Mouse (Mus musculus) left cerebral cortex, postnatal 10 days (tissue): ENCODE measurements around the gene Lonp2. TPM values are rescaled to one million over a fixed set of nuclear protein-coding genes. Genes with fewer than 3 reads are reported as not detected.

Experiments
- DNase-seq, 2 experiments: peaks; one replicate each; pipeline ENCODE4 v3.0.0; 2021 to 2022; ENCODE audit warnings: low spot score in 2 of 2, mixed read lengths in 1 of 2; ENCODE audit errors: extremely low spot score in 1 of 2
- intact Hi-C: fragments of 180-260 bp; cut with DNase I; formaldehyde crosslinking; loops from one replicate; pipeline ENCODE4 v1.15.1; 2025
- total RNA-seq, 2 experiments: library from RNA; stranded (reverse); gene quantifications; 2 replicates each; pipeline ENCODE4 v1.2.3; 2021

Lonp2 gene
- total RNA-seq, 2 experiments from 2014 or later: 51.5 to 51.9 TPM

DNA sequence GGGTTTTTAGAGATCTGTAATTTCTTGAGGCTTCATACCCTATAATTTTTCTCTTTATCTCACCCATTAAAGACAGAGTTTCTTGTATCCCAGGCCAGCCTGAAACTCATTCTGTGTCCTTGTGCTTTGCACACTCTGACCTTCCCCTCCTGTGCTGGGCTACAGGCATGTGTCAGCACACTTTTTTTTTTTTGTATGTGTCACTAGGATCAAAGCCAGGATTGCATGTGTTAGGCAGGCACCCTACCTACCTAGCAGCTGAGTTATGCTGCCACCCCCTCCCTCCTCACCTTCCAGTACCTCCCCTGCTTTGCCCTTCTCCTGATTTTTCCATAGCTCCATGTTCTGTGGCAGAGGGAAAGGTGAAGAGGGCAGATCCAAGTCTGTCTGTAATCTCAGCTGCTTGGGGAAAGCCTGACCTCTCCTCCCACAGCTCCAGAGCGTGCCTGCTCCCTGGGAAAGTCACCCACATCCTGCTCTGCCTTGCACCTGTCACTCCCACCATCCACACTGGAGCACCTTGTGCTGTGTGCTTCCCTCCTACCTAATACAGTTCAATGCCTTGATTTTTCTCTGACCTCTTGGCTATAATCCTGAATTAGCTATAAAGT is 75.1 kb downstream of the Lonp2 start:
- intact Hi-C loops: no loop called here
- no peak for DNase-seq

DNA sequence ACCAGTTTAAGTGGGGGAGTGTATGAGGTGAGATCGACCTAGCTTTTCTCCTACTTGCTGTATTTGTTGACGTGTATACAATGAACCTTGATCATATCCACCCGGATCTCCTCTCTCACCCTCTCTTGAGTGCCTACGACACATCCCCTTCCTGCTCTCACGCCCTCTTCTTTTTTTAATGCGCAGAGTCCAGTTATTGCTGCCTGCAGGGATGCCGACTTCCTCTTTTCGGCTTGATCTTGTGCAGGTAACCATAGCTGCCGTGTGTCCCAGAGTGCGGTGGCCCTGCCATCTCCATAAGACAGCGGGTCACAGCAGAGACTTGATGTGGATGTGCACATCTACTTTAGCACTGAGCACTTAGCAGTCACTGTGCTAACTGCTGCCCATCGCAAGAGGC is 75.6 kb downstream of the Lonp2 start:
- DNase-seq: no peak
- intact Hi-C loops: no loop called here

DNA sequence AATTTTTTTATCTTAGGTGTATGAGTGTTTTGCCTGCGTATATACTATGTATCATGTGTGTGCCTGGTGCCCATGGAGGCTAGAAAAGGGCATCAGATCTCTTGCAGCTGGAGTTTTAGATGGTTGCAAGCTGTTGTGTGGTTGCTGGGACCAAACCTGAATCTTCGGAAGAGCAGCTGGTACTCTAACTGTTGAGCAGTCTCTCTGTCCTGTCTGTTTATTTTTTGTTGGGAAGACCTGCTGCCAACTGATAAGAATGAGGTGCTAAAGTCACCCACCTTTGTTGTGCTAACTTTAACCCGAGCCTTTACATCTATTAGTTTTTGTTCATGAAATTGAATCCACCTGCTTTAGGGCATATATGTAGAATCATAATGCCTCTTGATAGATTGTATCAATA is 78.6 kb downstream of the Lonp2 start:
- DNase-seq: no peak
- intact Hi-C loops: no loop called here

DNA sequence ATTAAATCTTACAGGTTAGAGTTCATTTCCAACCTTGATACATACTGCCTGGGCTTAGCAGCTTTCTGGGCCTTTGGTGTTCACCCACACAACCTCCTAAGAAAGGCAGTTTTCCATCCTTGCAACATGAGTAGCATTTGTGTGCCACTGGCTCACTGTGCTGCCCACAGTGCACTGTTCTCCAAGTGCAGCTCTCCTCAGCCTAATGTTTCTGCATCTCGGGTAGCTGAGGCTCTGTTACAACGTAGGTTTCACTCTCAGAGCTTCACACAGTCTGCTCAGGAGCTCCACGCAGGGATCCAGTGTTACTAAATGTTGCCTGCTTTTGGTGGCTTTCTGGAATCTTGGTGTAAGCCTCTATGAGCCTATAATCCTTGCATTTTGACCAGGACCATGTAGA is 81.5 kb downstream of the Lonp2 start:
- no peak for DNase-seq
- intact Hi-C loops: no loop called here

DNA sequence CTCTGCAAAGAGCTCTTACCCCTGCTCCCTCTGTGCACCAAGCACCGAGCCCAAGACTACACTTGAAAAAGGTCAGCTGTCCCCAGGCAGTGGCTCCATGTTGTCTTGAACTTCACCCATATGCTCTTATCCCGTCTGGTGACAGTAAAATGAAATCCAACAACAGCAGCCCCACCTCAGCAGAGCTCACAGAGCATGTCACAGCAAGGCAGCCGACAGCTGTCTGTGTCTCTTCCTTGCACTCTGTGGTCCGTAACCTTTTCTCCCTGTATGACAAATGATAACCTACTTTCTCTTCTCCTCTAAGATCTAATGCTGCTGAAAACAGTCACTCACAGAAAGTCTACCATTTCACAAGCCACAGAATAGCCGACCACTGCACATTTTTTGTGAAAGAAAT is 82.9 kb downstream of the Lonp2 start:
- intact Hi-C loops: no loop called here
- no peak for DNase-seq

DNA sequence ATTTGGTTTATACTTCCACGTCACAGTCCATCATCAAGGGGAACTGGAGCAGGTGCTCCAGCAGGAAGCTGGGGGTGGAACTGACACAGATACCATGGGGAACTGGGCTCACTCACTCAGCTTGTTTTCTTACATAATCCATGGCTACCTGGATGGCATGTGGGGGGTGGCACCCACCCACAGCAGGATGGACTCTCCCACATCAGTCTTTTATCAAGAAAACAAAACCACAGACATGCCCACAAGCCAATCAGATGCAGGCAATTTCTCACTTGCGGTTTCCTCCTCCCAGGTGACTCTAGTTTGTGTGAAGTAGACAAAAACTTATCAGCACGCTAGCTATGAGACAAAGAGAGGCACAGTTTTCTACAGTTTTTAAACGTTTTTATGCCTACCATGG is 84.0 kb downstream of the Lonp2 start:
- DNase-seq: no peak
- intact Hi-C loops: no loop called here

DNA sequence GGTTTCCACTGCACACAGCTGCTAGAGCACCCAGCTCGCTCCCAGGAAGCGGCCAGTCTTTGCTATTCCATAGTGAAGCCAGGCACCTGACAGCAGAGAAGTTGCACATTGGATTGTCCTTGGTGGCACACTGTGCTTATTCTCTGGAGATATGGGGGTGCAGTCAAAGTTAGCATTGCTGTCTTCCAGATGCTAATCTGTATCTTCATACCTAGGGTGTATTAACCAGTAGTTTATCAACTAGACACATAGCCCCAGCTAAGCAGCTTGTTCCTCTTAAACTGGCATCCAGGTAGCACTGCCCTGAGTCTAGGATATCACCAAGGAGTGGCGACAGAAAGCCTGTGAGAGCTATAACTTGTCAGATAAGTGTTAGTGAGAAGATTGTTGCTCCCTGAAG is 88.8 kb downstream of the Lonp2 start:
- no peak for DNase-seq
- intact Hi-C loops: no loop called here

DNA sequence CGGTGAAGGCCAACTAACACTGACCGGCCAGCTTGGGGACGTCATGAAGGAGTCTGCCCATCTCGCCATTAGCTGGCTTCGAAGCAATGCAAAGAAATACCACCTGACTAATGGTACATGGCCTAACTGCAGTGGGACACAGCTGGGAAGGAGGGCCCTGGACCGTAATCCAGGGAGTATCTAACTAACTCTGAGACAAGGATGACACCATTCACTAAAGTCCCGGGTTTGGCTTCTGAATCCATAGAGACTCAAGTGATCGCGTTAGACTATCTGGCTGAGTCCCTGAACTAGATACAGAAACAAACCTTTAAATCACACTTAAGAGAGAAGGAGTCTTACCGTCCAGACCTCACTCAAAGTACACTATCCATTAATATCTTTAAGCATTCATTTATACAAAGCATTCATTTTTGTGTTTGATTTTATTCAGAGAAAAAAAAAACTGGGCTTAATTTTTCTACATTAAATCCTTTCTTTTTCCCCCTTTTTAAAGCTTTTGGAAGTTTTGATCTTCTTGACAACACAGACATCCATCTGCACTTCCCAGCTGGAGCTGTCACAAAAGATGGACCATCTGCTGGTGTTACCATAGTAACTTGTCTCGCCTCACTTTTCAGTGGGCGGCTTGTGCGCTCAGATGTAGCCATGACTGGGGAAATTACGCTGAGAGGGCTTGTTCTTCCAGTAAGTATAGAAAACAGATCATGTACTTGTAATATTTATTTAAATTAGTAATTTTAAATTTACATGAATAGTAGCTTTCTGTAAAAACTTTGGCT is 89.8 kb downstream of the Lonp2 start:
- peak; percentile 49 to 82 for DNase-seq
- intact Hi-C loops: no loop called here

DNA sequence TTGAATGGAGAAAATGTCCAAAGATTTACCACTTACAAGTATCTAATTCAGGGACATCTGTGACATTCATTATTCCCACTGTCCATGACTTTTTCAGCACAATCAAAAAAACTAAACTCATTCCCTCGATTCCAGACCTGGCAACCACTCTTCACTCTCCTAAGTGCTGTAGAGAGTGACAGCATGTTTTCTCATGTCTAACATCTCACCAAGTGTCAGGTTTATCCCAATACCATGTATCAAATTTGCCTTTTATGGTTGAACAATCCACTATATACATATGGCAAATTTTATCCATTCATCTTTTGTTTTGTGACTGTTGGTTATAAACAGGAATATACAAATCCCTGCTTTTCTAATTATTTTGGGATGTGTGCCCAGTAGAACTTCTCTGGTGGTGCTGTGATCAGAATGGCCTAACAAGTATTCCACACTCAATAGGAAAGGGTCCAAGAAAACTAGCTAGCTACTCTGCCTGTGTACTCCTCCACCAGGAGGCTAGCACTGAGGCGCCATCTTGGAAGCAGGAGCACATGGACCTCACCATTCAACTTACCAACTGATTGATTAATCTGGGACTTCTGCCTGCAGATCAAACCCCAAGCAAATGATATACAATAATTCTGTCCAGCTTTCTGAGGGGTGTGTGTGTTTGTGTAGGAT is 94.6 kb downstream of the Lonp2 start:
- intact Hi-C loops: no loop called here
- DNase-seq: no peak

DNA sequence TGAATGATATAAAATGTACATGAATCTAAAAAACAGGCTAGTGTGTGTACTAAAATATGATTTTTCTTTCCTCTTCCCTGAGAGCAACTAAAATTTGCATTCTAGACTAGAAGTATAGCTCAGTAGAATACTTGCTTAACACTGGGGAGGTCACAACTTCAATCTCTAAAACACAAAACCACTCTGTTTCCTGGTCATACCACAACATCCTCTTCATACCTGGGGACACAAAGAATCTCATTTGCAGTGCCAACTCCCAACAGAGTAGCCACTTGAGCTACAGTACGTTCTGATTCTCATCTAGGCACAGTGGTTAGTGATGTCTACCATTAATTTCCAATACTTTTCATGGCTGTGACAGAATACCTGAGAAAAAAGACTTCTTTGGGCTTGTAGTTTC is 95.5 kb downstream of the Lonp2 start:
- intact Hi-C loops: no loop called here
- no peak for DNase-seq

DNA sequence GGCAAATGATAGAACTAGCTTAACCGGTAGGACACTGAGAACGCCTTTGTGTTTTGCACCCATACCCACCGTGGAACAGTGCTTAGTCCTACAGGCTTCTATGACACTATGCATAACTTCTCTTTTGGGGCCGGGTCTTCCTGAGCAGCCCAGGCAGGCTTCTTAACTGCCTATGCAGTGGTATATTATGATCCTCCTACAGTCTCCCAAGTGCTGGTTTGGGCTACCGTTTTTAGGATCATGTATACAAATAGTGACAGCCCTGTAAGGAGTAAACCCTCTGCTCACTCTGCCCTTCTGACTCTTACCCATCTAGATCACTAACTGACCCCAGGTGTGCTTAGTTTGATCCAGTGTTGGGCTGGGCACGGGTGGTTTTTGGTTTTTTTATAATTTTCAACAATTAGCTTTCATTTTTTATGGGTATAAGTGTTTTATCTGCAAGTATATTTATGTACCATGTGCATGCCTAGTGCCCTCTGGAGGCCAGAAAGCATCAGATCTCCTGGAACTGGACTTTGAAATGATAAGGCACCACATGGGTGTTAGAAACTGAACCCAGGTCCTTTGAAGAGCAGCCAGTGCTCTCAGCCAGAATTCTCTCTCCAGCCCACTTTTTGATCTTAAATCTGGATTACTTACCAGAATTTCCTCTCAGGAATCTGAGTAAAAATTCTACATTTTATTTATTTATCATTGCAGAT is 97.1 kb downstream of the Lonp2 start:
- no peak for DNase-seq
- intact Hi-C loops: no loop called here

DNA sequence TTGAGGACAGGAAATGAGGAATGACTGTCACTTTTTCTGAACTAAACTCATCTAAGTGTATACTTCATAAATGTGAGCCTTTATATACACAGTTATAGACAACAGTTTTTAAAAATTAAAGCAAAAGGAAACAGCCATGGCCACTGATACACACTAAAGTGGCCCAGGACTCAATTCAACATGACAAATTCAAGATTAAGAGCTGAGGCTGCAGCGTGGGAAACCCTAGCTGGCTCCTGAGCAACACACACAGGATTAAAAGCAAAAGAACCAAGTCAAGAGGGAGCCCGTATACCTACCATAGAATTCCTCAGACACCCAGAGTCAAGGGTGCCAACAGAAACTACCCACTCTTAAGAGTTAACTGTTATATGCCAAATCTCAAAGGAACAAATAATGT is 97.6 kb downstream of the Lonp2 start:
- DNase-seq: no peak

DNA sequence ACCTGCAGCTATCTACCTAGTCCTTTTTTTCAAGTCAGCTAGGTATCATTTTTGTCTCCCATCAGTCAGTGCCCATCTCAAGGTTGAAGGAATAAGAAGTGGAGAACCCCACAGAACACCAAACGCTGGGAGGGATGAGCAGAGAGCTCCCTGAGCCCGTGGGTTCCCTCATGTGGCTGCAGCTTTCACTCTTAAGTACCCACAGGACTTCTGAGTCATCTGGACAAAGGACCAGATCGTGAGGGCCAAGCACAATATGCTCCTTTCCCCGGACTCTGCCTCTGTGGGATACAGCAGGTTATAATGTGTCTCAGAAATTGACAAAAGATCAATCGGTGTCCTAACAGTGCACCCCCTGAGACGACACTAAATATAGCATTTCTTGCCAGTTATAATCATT is 103.1 kb downstream of the Lonp2 start:
- DNase-seq: no peak
- intact Hi-C loops: no loop called here

More for the DNA sequence above, 97.6 kb downstream of the Lonp2 start:
- intact Hi-C loops: no loop called here

DNA sequence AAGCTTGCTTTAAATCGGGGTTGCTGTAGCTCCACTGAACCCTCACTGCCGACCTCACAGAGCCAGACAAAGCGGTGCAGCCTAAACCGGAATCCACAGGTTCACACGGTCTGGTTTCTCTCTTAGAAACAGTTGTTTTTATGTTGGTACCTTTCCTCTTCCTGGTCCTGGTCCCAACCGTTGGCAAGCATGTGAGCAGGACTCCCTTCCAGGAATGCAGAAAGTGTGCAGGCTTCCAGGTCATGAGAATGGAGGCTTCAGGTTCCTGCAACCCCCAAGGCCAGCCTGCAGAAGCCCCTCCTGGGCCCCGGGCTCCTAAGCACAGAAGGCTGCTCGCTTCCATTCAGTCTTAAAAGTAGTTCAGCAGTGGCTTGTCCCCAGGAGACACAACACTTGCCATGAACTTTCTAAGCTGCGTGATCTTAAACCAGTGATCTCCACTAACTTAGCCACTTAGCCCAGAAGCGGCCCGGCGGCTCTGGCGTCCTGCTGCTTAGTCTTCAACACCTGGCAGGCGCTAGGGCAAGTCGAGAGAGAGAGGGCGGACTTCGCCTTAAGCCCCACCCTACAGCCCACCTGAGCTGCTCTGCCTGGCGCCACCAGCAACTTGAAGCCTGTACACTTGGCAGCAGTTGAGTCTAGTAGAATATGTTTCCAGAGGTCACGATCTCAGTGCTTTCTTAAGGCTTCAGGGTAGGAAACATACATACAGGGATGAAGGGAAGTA is 104.5 kb downstream of the Lonp2 start:
- DNase-seq: no peak
- intact Hi-C loops: no loop called here

DNA sequence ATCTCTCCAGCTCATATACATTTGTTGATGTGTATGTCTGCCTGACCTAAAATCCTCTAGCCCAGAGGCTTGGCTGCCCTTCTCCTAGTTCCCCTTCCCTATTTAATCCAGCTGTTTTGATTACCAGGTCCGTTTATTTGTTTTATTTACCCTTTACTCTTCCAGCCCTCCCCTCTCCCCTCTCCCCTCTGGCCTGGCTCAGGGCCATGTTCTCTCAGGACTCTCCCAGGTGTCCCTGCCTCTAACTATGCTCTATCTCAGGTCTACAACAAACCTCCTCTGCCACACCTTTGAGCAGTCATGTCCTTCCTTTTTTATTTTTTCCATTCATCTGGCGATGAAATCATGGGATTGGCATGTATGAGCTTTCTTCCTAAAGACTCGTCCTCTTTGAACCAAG is 106.5 kb downstream of the Lonp2 start:
- intact Hi-C loops: no loop called here

DNA sequence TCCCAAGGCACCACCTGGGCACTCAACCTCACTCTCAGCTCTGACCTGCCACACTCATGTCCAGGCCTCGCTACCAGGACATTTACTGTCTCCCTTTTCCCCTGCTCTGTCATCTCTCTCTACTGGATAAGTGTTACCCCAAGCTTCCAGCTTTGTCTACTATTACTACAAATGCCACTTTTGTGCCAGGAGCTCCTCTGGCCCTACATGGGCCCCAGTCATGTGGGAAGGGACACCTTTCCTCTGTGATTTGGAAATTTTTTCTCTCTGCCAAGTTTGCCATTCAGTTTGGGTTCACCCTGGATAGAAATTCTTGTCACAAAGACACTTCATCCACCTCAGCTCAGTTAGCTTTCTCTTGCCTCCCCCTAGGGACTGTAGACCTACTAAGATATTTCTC is 107.0 kb downstream of the Lonp2 start:
- DNase-seq: no peak
- intact Hi-C loops: no loop called here

More for the DNA sequence above, 106.5 kb downstream of the Lonp2 start:
- no peak for DNase-seq

DNA sequence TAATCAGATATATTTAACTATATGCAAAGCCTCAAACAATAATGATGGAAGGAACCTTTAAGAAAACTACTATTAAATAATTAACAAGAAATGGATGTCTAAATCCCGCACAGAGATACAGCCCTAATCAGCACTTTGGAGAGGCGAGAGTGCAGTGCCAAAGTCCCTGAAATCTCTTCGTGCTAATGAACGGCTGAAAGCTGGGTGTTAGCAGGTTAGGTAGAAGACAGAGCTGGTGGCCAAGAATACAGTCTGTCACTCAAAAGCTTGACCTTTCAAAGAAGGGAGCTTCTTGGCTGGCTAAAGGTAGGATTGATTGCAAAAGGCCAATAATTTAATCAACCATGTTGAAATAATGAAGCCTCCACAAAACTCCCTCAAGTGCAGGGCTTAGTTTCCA is 110.3 kb downstream of the Lonp2 start:
- intact Hi-C loops: no loop called here
- no peak for DNase-seq

DNA sequence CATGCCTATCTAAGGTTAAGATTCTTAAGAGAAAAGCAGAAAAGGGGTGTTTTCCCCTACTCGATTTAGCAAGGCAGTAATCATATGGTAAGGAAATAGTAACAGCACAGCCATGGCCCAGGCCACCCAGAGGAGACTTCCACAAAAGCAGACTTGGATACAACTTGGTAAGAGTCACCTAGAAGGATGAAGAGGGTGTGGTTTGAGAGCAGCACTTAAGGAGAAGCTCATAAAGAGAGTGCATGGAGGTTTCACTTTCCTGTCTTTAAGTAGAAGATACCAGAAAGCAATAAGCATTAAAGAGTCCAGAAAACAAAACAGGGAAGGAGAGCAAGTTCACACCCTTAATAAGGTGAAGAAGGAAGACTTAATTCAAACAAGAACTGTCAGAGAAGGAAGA is 111.1 kb downstream of the Lonp2 start:
- intact Hi-C loops: no loop called here
- no peak for DNase-seq

DNA sequence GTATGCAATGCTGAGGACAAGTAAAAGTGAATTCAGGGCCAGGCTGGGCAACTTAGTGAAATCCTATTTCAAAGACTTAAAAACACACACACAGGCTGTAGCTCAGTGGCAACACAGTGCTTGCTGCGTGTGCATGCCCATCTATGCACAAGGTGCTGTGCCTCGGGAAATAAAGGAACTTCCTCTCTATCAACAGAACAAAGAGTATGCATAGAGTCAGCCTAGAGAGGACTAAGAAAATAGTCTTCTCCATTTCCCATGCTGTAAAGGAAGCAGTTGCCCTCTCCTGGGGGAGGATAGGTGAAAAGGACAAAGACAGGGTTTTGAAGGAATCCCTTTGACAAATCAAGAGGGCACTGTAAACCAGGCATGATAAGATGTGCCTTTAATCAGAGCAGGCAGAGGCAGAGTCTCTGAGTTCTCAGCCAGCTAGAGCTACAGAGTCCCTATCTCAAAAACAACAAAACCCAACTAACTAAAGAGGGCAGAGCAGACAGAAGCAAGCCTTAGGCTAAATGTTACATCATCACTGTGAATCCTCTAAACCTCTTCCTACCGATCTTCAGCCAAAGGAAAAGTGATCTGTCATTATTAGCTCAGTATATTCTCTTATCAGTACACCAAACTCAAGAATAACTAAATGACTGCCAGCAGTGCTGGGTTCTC is 111.7 kb downstream of the Lonp2 start:
- no peak for DNase-seq
- intact Hi-C loops: no loop called here
